Mouse (Mus musculus) cerebellum, postnatal 36 days (tissue): ENCODE results near the gene Ltbp4.

ENCODE experiments used
- DNase-seq, 2 experiments: peaks; one replicate each; pipeline ENCODE4 v3.0.0; 2021 to 2022; ENCODE audit warnings: mixed read lengths in 2 of 2

Ltbp4 gene

DNA sequence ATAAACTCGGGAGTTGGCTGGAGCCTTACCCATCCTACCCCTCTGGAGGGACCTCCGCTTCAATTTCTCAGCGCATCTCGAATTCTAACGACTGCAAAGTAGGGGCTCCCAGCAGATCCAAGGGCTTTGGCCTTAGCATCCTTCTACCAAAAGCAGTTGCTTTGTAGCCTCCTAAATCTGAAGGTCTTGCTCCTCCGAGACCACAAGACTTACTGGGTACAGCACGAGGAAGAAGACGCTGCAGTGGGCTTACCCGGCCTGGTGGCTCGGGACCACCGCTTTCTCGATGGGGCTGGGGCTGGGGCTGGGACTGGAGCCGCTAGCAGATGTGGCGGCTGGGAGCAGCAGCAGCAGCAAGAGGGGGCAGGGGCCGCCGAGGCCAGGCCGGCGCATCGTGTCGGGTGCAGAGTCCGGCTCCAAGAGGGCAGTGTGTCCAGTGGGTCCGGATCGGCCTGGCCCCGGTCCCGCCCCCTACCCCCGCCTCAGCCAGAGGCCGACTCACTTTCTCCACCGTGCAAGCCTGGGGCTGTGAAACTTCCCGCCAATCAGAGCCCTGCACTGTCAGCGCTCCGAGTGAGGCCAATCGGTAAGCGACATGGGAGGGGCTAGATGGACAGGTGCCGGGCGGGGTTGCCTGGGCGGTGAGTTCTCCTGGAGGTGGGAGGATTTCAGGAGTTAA is at the start of gene Ltbp4:
Gene Ltbp4 (minus strand): TSS at position 518 of the 679 bp plus-strand sequence.
- DNase-seq, result no peak

DNA sequence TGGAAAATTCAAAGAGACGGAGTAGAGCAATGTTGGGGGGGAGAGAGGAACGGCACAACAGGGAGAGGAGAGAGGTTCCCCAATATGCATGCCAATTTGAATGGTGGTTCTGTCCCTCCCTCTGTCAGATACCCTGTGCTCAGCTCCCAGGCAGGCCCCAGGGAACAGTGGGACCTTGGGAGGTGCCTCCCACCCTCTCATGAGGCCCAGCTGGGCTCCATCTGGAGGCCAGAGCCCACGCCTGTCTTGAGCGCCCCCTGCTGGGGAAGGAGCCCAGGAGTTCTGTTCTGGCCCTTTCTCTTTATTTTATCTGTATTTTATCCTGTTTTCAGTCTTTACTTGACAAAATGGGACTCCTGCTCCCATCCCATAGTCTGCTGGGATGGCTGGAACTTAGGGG is 47.2 kb upstream of the Ltbp4 start:
- peak; percentile 47 to 60 for DNase-seq

DNA sequence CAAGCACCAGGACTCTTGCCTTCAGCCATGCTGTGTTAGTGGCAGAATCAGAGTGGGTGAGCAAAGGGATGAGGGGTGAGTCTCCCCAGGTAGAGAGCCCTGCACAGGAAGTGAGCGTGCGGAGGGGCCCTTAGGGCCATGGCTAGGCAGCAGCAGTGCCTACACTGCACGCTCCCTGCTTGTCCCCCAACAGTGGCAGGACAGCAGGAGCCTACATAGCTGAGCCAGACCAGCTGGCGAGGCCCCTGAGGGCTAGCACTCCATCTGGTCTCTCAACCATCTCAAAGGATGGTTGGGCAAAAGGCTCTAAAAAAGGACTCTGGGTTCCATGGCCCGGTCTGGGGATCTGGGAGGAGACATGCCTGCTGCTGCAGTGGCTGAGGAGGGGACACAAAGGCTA is 46.6 kb upstream of the Ltbp4 start:
- DNase-seq, result peak; percentile 64 to 71

GRCm38 (mm10) chr7:27383233-27383632 is 45.7 kb upstream of the Ltbp4 start:
- DNase-seq, result no peak

- no peak for DNase-seq
Measured at GRCm38 (mm10) chr7:27381560-27381959, 44.1 kb upstream of the Ltbp4 start.

DNA sequence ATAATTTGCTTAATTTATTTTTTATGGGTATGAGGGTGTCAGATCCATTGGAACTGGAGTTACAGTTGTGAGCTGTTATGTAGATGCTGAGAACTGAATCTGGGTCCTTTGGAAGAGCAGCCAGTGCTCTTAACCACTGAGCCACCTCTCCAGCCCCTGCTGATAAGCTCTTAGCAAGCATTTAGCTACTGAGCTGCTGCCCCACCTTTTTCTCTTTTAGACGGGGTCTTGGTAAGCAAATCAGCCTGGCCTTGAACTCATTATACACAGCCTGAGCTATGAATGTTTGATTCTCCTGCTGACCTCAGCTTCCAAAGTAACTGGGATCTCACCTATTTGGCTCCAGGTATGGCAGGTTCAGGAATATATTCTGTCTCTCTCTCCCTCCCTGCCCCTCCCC is 43.5 kb upstream of the Ltbp4 start:
- DNase-seq, result no peak

DNA sequence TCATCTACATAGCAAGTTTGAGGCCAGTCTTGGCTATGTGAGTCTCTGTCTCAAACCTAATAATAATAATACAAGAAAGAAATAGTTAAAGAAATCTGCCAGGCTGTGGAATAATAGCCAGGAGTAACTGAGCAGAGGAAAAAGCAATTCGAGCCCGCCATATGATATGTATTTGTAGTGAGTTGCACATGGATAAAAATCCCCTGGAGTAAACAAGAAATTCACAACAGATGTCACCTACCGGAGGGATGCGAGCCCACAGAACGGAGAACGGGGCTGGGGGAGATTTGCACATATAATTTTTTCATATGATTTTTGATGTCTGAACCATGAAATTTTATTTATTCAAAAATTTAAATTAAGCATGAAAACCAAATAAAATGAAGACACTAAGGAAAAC is 42.3 kb upstream of the Ltbp4 start:
- DNase-seq, result no peak

GRCm38 (mm10) chr7:27378431-27378830 is 40.9 kb upstream of the Ltbp4 start:
- DNase-seq, result peak; percentile 59 to 61

DNA sequence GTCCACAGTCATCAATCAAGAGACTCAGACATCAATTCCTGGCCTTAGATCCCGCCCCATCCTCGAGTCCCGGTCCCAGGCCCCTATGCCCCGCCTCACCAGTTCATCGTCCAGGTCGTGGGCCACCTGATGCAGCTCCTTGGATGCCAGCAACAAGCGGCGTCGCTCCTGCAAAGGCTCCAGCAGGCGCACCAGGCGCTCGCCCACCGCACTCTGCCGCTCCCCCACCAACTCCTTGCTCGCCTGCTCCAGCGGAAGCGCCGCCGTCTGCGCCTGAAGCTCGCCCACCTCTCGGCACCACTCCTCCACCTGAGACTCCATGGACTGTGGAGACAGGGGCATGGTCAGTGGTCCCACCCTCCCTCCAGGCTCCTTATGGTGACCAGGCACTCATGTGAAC is 37.8 kb upstream of the Ltbp4 start:
- DNase-seq, result no peak

GRCm38 (mm10) chr7:27371715-27372462 is 34.4 kb upstream of the Ltbp4 start:
- DNase-seq, result no peak

DNA sequence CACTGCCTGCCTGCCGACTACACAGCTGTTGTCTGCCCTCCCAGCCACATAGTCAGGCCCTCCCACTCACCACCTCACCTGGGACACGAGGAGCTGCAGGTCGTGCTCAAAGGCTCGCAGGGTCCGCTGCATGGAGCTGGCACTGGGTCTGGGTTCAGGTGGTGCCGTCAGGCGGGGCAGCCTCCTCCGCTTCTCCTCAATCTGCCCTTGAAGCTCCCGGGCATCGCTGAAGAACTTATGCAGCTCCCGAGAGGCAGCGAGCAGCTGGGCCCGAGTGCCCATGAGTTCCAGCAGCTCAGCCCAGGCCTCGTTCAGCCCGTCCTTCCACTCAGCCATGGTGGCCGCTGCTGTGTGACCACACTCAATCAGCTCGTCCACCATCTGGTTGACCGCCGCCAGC is 31.6 kb upstream of the Ltbp4 start:
- no peak for DNase-seq

DNA sequence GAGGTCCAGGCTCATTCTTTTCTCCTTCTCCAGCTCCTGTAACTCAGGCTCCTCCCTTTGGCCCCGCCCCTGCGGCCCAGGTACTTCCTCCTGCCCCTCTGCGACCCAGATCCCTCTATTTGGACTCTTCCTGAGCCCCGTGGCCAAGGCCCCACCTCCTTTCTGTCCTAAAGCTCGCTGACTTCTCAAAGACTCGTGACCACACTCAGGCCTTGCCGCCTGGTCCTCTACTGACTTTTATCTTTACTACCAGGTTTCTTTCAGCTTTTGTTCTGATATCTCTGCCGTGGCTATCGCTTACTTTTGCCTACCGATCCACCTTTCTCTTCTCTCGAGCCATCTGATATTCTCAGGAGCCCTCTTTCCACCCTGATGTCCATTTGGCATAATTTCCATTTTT is 30.5 kb upstream of the Ltbp4 start:
- DNase-seq, result no peak

DNA sequence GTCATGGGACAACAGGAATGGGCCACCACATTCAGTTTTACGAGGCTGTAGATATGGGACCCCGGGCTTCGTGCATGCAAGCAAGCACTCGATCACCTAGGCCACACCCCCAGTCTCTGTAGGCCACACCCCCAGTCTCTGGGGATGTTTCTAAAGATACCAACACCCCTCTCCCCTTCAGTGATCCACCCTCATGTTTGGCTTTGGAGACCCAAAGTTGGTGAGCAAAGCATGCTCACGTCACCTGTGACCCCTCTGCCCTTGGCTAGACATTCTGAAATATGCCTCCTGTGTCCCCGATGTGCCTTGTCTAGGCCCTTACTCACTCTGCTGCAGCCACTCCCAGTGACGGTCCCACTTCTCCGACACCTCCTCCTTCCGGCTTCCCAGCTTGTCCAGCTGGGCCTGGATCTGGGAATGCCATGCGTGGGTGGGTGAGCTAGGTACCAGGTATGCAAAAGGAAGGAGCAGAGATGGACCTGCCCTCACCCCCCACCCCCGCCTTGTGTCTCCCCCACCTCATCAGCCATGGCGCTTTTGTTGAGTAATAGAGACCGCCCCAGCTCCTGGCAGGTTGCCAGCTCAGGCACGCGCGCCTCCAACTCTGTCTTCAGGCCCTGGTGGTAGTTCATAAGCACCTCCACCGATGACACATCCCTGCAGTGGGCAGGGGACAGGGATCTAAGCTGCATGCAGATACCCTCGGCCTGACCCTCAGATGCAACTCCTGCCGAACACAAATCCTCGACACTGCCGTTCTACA is 28.8 kb upstream of the Ltbp4 start:
- no peak for DNase-seq

DNA sequence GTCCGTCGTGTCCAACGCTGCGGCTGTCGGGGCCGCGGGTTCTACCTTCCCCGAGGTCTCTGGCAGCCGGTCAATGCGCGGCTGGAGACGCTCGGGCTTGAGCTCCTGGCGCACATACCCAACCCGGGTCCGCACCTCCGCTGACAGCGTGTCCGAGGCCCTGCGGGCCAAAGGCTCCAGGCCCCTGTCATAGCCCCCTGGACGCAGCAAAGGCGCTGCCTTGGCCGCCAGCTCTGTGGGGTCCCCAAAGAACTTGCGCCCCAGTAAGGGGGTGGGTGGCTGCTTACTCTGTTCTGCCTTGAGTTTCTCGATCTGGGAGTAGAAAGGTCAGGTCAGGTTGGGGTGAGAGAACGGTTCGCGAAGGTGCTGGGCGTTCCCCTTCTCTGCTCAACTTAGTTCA is 26.9 kb upstream of the Ltbp4 start:
- DNase-seq, result no peak

- DNase-seq, result peak; percentile 98 to 99
Measured at GRCm38 (mm10) chr7:27361283-27361946, 23.9 kb upstream of the Ltbp4 start.

- DNase-seq, result no peak
Measured at GRCm38 (mm10) chr7:27360749-27361148, 23.3 kb upstream of the Ltbp4 start.

- no peak for DNase-seq
Measured at GRCm38 (mm10) chr7:27359706-27360358, 22.3 kb upstream of the Ltbp4 start.

DNA sequence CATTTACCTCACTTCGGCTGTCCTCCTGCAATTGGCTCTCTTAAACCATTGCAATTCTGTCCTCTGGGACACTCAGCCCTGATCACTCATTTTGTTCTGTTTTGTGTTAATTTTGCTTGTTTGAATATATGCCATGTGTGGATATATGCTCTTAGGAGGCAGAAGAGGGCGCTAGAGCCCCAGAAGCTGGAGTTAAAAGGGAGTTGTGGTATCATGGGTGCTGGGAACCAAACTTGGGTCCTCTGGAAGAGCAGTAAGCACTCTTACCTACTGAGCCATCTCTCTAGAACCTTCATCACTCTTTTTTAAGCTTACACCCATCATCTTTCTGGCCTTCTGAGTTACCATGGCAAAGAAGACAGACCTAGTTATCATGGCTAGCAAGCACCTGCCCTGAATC is 21.7 kb upstream of the Ltbp4 start:
- no peak for DNase-seq

DNA sequence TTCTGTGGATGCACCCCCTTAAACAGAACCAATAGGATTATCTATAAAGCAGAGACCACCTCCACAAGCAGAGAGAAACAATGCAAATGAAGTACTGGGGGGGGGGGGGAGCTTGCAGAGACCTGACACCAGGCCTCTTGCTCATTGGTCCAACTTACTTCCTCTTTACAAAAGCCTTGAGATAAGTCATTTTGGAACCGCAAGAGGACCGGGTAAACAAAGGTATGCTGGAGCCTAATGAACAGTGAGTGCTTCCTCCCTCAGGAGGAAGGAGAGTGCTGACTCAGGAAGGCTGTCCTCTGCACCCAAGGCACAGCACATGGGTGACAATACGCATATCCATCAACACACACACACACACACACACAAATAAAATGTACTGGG is 20.1 kb upstream of the Ltbp4 start:
- DNase-seq, result no peak

DNA sequence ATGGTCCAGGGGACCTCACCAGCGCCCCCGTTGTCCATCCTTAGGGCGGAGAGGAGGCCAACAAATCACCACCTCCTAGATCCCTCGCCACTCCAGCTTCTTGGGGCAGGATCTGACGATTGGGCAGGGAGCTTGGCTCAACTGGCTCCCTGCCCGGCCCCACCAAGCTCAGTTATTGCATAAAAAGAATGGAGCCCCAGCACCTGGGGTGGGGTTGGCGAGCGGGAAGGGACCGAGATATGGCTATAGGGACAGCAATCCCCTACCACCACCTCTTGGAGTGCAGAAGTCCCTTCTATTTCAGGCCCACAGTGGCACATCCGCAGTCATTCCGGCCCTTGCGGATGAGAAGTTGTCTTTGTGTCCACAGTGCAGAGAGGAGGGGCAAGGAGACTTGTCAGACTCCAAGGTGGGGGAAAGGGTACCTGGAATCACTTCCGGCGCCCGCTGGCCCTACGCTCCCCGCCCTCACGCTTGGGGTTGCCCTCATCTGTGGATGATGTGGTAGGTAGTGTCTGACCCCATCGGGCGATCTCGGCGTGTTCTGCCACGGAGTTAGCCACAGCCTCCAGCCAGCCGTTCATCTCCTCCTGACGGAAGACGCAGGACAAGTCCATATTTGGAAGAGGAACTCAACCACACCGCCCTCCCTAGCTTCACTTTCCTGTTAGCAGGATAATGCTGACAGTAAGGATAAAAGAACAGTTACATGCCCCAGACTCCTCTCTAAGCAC is 19.5 kb upstream of the Ltbp4 start, which contains the start of gene Gm20479:
Gene Gm20479 (minus strand): TSS at position 559 of the 734 bp plus-strand sequence.
- no peak for DNase-seq

DNA sequence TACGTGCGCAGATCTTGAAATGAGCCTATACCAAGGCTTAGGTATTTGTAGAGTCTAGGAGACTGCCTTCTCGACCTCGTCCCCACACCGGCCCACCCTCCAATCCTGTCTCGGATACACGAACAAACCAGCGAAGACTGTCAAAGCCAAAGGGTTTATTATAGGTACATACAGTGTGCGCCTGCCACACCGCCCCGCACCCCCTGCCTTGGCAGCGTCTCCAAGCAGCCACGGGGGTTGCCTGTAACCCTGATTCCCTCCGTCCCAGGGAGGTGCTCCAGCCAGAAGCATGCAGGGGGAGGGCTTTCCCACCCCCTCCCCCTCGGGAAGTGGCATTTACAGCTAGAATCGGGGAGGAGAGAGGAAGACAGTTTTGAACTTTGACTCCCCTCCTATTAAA is 18.8 kb upstream of the Ltbp4 start:
- no peak for DNase-seq

DNA sequence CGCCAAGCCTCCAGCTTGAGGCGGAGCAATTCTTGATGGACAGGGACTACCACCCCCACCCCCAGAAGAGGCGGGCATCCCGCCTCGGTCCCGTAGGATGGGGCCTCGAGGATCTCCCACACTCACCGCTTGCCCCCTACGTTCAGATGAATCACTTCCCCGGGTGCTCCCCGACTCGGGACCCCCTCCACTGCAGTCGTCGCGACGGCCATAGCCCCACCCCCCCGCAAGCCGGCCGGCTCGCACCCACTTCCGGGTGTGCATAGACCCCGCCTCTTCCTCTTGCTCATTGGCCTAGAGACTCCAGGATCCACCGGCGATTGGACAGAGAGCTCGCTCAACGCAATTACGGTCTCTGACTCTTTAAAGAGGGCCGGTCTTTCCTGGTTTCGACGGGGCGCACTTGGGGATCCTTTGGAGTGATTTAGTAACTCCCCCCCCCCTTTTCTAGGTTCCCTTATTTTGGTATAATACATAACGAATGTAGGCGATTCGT is 18.3 kb upstream of the Ltbp4 start, which contains the start of gene Shkbp1:
Gene Shkbp1 (minus strand): TSS at position 275 of the 496 bp plus-strand sequence.
- peak; percentile 80 for DNase-seq
